ENCODE assay signal across 15 mouse cellular contexts in genomic region chr7:100951903-100952302, GRCm38 (mm10). TPM values are rescaled to one million over a fixed set of nuclear protein-coding genes. Genes with fewer than 3 reads are reported as not detected.
DNase-seq lines count a peak whose midpoint lies in the region; ATAC-seq and TF ChIP-seq lines count a peak whose summit lies in the region.
"Had no signal": no experiment of that assay in that cellular context is flagged by ENCODE, and none has a peak within 500 bp of the region (broad histone marks: within the 10 kb centered on the region; RNA-seq: fewer than 3 reads in every experiment).

No protein-coding gene starts in this region.

- H3K36me3 ChIP-seq in hindbrain, postnatal 0 days (ENCODE audit: insufficient read depth, low read length) = no peaks in the 10 kb centered on the region
- H3K36me3 ChIP-seq in hindbrain, embryonic 12.5 days = no peaks in the 10 kb centered on the region
- H3K36me3 ChIP-seq in spleen, adult 2 months (ENCODE audit: control insufficient read depth, insufficient read depth, low read length) = no peaks in the 10 kb centered on the region
- H3K36me3 ChIP-seq: G1E; midbrain, embryonic 12.5 days had no signal

- WGBS in hindbrain, postnatal 0 days = 50% methylated on average over 2 of the region's 2 CpGs
- 56% methylated on average over 2 of the region's 2 CpGs for WGBS in hindbrain, embryonic 12.5 days
- 26% methylated on average over 2 of the region's 2 CpGs for WGBS in spleen, adult 2 months

- no peaks in the 10 kb centered on the region for H3K27me3 ChIP-seq in hindbrain, postnatal 0 days (ENCODE audit: insufficient read depth, low read length)
- 0 out of 2 replicates have a peak, but pooled peaks cover 4% of the 10 kb centered on the region for H3K27me3 ChIP-seq in hindbrain, embryonic 12.5 days
- H3K27me3 ChIP-seq in spleen, adult 2 months (ENCODE audit: control insufficient read depth, insufficient read depth, low read length) = no peaks in the 10 kb centered on the region
- H3K27me3 ChIP-seq: midbrain, embryonic 12.5 days had no signal

- H3K9me3 ChIP-seq in hindbrain, postnatal 0 days (ENCODE audit: low read length) = no peaks in the 10 kb centered on the region
- no peaks in the 10 kb centered on the region for H3K9me3 ChIP-seq in hindbrain, embryonic 12.5 days (replicated peaks)
- H3K9me3 ChIP-seq: G1E; midbrain, embryonic 12.5 days had no signal

- no peak overlapping the region for H3K4me3 ChIP-seq in hindbrain, postnatal 0 days (ENCODE audit: low read length)
- no peak overlapping the region for H3K4me3 ChIP-seq in hindbrain, embryonic 12.5 days
- H3K4me3 ChIP-seq in spleen, adult 2 months (ENCODE audit: extremely low read depth, insufficient read depth, insufficient read length) = no peak overlapping the region
- H3K4me3 ChIP-seq: midbrain, embryonic 12.5 days had no signal

- no peak overlapping the region for H3K4me2 ChIP-seq in hindbrain, postnatal 0 days (ENCODE audit: low read depth, low read length)
- H3K4me2 ChIP-seq in hindbrain, embryonic 12.5 days (replicated peaks) = no peak overlapping the region
- H3K4me2 ChIP-seq: midbrain, embryonic 12.5 days had no signal

- TF ChIP-seq POLR2A in spleen, adult 2 months (IDR thresholded peaks at IDR 0.05; ENCODE audit: low read depth, low read length) = no peak

- DNase-seq in adrenal gland, postnatal 14 days = peak; percentile 29
- no peak for DNase-seq in adrenal gland, adult (ENCODE audit: inconsistent age in 2 of 2, low spot score in 1 of 2)
- DNase-seq in hindbrain, postnatal 0 days (ENCODE audit: low spot score) = peak; percentile 28
- DNase-seq in spleen, adult 2 months (ENCODE audit: low read depth in 1 of 2, low spot score in 2 of 2) = no peak
- no peak for DNase-seq in spleen, adult 12 weeks (ENCODE audit: low spot score)
- no peak for DNase-seq in B cell, adult 2 months
- DNase-seq in neural tube, embryonic 10.5 days (ENCODE audit: extremely low spot score, low spot score) = no peak
- DNase-seq: gastrocnemius, postnatal 25 days; kidney, adult 8-10 months; spleen, adult 18-20 months; thymus, postnatal 14 days had no signal

- no peak overlapping the region for H3K27ac ChIP-seq in hindbrain, postnatal 0 days
- no peak overlapping the region for H3K27ac ChIP-seq in hindbrain, embryonic 12.5 days
- H3K27ac ChIP-seq in spleen, adult 2 months (ENCODE audit: insufficient read depth, low read length) = peak overlapping the region; percentile 12; the same call in 1 of the 2 replicates
- H3K27ac ChIP-seq: midbrain, embryonic 12.5 days had no signal

- peak; percentile 50 for ATAC-seq in hindbrain, postnatal 0 days
- ATAC-seq in hindbrain, embryonic 12.5 days (ENCODE audit: low FRiP score) = no peak

- no peaks in the 10 kb centered on the region for H3K4me1 ChIP-seq in hindbrain, postnatal 0 days (ENCODE audit: insufficient read depth, low read length)
- H3K4me1 ChIP-seq in hindbrain, embryonic 12.5 days = peaks cover 4% of the 10 kb centered on the region; the same call in 1 of the 2 replicates
- peaks cover 14% of the 10 kb centered on the region; the same call in 1 of the 2 replicates for H3K4me1 ChIP-seq in spleen, adult 2 months (ENCODE audit: control insufficient read depth, insufficient read depth, insufficient read length)
- H3K4me1 ChIP-seq: midbrain, embryonic 12.5 days had no signal

- no peak for TF ChIP-seq CTCF in hindbrain, postnatal 0 days (IDR thresholded peaks at IDR 0.05; ENCODE audit: low read depth)
- TF ChIP-seq CTCF in spleen, adult 2 months (IDR thresholded peaks at IDR 0.05; ENCODE audit: extremely low read depth, insufficient read depth, insufficient read length, insufficient replicate concordance) = no peak

- H3K9ac ChIP-seq in hindbrain, postnatal 0 days (replicated peaks; ENCODE audit: low read length) = no peak overlapping the region
- H3K9ac ChIP-seq in hindbrain, embryonic 12.5 days = no peak overlapping the region
- H3K9ac ChIP-seq: midbrain, embryonic 12.5 days had no signal

RNA-seq across cellular contexts. Expression of gene Arhgef17, which starts 20.0 kb away (rescaled TPM):
- total RNA-seq in adrenal gland, postnatal 14 days (2021) = 43.9 and 47.2 TPM in 2 replicates
- total RNA-seq in hindbrain, postnatal 0 days (2014; rRNA removed) = 72.3 and 74.5 TPM in 2 replicates
- 8.1 and 10.1 TPM in 2 replicates for polyA plus RNA-seq in hindbrain, postnatal 0 days (2015; fragmentation: Nextera tagmentation; extraction: Ambion mirVana)
- polyA plus RNA-seq in hindbrain, embryonic 12.5 days (2016; fragmentation: Nextera tagmentation; extraction: Ambion mirVana) = 9.1 and 9.6 TPM in 2 replicates
- polyA plus RNA-seq in spleen, adult 2 months (2012; rRNA removed) = 12.3 and 13.5 TPM in 2 replicates
- total RNA-seq: neutrophil, adult 5-6 weeks had no signal

RNA-seq across cellular contexts. Expression of gene P2ry6, which starts 22.5 kb away (rescaled TPM):
- 2.4 and 4.8 TPM in 2 replicates for total RNA-seq in adrenal gland, postnatal 14 days (2021)
- total RNA-seq in hindbrain, postnatal 0 days (2014; rRNA removed) = 1.5 and 3.5 TPM in 2 replicates
- 3.4 and 3.6 TPM in 2 replicates for polyA plus RNA-seq in hindbrain, postnatal 0 days (2015; fragmentation: Nextera tagmentation; extraction: Ambion mirVana)
- polyA plus RNA-seq in hindbrain, embryonic 12.5 days (2016; fragmentation: Nextera tagmentation; extraction: Ambion mirVana) = 2.8 and 3.1 TPM in 2 replicates
- polyA plus RNA-seq in spleen, adult 2 months (2012; rRNA removed) = 36.0 and 46.0 TPM in 2 replicates

Comparison
In these comparisons a context has a peak if more than half of its experiments do, and no peak if none do; other contexts are left out.
1. DNase-seq: peak in adrenal gland, postnatal 14 days (single experiment) and hindbrain, postnatal 0 days (single experiment); none in adrenal gland, adult (0 of 2), spleen, adult 2 months (0 of 2), spleen, adult 12 weeks (single experiment), B cell, adult 2 months (0 of 2) and neural tube, embryonic 10.5 days (single experiment).